Mouse (Mus musculus): ENCODE data around the gene Pi4kb.

GRCm38 (mm10) chr3:95054481-95055260, 80.1 kb downstream of the Pi4kb start:
- TF ChIP-seq CTCF (IDR thresholded peaks at IDR 0.05; ENCODE audit: insufficient read depth, low read depth, low read length) (no peak), POLR2A (IDR thresholded peaks at IDR 0.05; ENCODE audit: insufficient read depth, low read depth, low read length) (no peak)

Measured in olfactory bulb, adult 2 months (tissue).